In the genomic region with DNA sequence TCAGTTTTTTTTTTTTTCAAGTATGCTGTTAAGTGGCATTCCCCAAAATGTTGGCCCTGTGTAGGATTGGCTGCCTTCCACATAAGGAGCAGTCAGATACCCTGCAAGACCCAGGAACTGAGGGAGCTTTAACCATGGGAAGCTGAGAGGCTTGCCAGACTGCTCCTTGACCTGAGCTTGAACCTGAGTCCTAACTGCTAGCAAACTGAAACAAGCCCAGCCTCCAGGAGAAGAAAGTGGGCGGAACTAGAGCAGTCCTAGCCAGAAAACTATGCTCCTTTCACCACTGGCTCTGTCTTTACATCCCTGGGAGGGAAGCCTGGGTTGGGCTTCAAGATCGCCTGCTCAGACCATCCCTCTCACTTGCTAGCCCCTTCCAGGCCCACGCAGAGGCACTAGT, we compare ENCODE assay signal across 13 mouse cellular contexts.
DNase-seq lines count a peak whose midpoint lies in the region; ATAC-seq lines count a peak whose summit lies in the region.
"Had no signal": no experiment of that assay in that cellular context is flagged by ENCODE, and none has a peak within 500 bp of the region (broad histone marks: within the 10 kb centered on the region; RNA-seq: fewer than 3 reads in every experiment).

No protein-coding gene starts in this region.

- peak overlapping the region; percentile 71 for H3K27ac ChIP-seq in embryonic facial prominence, embryonic 15.5 days (replicated peaks)
- H3K27ac ChIP-seq in midbrain, embryonic 10.5 days (replicated peaks) = no peak overlapping the region
- H3K27ac ChIP-seq: hindbrain, embryonic 10.5 days; liver, embryonic 14.5 days; midbrain, embryonic 13.5 days; neural tube, embryonic 12.5 days had no signal

- no peaks in the 10 kb centered on the region for H3K27me3 ChIP-seq in embryonic facial prominence, embryonic 15.5 days
- H3K27me3 ChIP-seq in midbrain, embryonic 10.5 days (ENCODE audit: low read depth, poor library complexity, severe bottlenecking) = no peaks in the 10 kb centered on the region
- H3K27me3 ChIP-seq: midbrain, embryonic 13.5 days; neural tube, embryonic 12.5 days had no signal

- H3K4me1 ChIP-seq in embryonic facial prominence, embryonic 15.5 days = peaks cover 15% of the 10 kb centered on the region
- H3K4me1 ChIP-seq in midbrain, embryonic 10.5 days = peaks cover 11% of the 10 kb centered on the region; the same call in 1 of the 2 replicates
- H3K4me1 ChIP-seq: midbrain, embryonic 13.5 days; neural tube, embryonic 12.5 days had no signal

- no peak overlapping the region for H3K9ac ChIP-seq in embryonic facial prominence, embryonic 15.5 days
- H3K9ac ChIP-seq: liver, embryonic 14.5 days; midbrain, embryonic 13.5 days; neural tube, embryonic 12.5 days had no signal

- 62% methylated on average over 3 of the region's 3 CpGs for WGBS in embryonic facial prominence, embryonic 15.5 days
- 81% methylated on average over 3 of the region's 3 CpGs for WGBS in midbrain, embryonic 10.5 days

- ATAC-seq in embryonic facial prominence, embryonic 15.5 days (ENCODE audit: insufficient number of reproducible peaks, low FRiP score, low TSS enrichment, low read depth) = no peak
- ATAC-seq in megakaryocyte progenitor cell, adult 5-6 weeks (replicated peaks; ENCODE audit: poor library complexity) = no peak
- ATAC-seq: midbrain, embryonic 13.5 days had no signal

- H3K9me3 ChIP-seq in embryonic facial prominence, embryonic 15.5 days (replicated peaks) = no peaks in the 10 kb centered on the region
- H3K9me3 ChIP-seq in midbrain, embryonic 10.5 days (replicated peaks) = no peaks in the 10 kb centered on the region
- H3K9me3 ChIP-seq: hindbrain, embryonic 10.5 days; midbrain, embryonic 13.5 days; neural tube, embryonic 12.5 days had no signal

- H3K4me3 ChIP-seq in embryonic facial prominence, embryonic 15.5 days (replicated peaks) = no peak overlapping the region
- no peak overlapping the region for H3K4me3 ChIP-seq in midbrain, embryonic 10.5 days
- H3K4me3 ChIP-seq: hindbrain, embryonic 10.5 days; midbrain, embryonic 13.5 days; neural tube, embryonic 12.5 days had no signal

- no peak overlapping the region for H3K4me2 ChIP-seq in embryonic facial prominence, embryonic 15.5 days (replicated peaks)
- H3K4me2 ChIP-seq: midbrain, embryonic 13.5 days; neural tube, embryonic 12.5 days had no signal

- H3K36me3 ChIP-seq in embryonic facial prominence, embryonic 15.5 days = 0 out of 2 replicates have a peak, but pooled peaks cover 3% of the 10 kb centered on the region
- no peaks in the 10 kb centered on the region for H3K36me3 ChIP-seq in midbrain, embryonic 10.5 days
- H3K36me3 ChIP-seq: hindbrain, embryonic 10.5 days; midbrain, embryonic 13.5 days; neural tube, embryonic 12.5 days had no signal

- DNase-seq in heart, adult 11 months = peak; percentile 90
- no peak for DNase-seq in heart, adult 9 months (ENCODE audit: low spot score in 2 of 2)
- peak; percentile 11 for DNase-seq in WW6 (ENCODE audit: low read depth, low spot score)
- DNase-seq in lung, postnatal 25 days (ENCODE audit: low spot score) = peak; percentile 80
- DNase-seq in midbrain, embryonic 10.5 days (ENCODE audit: low spot score) = no peak
- DNase-seq in urinary bladder, postnatal 25 days (ENCODE audit: low spot score) = no peak
- DNase-seq: kidney, adult 11 months had no signal

Comparison
In these comparisons a context has a peak if more than half of its experiments do, and no peak if none do; other contexts are left out.
1. DNase-seq: peak in heart, adult 11 months (single experiment), WW6 (single experiment) and lung, postnatal 25 days (single experiment); none in heart, adult 9 months (0 of 2), midbrain, embryonic 10.5 days (single experiment) and urinary bladder, postnatal 25 days (single experiment).